In the genomic region with DNA sequence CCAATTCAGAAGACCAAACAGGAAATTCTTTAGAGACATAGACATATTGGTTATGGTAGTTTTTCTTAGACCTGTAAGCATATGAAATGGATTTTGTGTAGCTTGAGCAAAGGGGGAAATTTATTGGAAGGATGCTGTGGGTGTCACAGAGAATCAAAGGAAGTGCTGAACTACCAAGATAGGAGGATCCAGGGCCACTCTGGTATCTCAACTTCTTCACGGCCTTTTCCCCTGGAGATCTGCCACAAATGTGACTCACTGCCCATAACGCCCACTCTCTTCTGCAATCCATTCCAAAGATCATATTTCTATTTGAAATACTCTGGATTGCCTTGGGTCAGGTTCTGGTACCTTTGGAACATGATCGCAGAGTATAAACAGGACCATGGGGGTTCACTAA, we compare ENCODE assay signal across 12 mouse cellular contexts.
DNase-seq lines count a peak whose midpoint lies in the region; ATAC-seq and TF ChIP-seq lines count a peak whose summit lies in the region.
"Had no signal": no experiment of that assay in that cellular context is flagged by ENCODE, and none has a peak within 500 bp of the region (broad histone marks: within the 10 kb centered on the region; RNA-seq: fewer than 3 reads in every experiment).

No protein-coding gene starts in this region.

- no peaks in the 10 kb centered on the region for H3K36me3 ChIP-seq in liver, adult 2 months (ENCODE audit: control insufficient read depth, insufficient read depth, low read length)
- H3K36me3 ChIP-seq in liver, embryonic 12.5 days = no peaks in the 10 kb centered on the region
- H3K36me3 ChIP-seq: limb, embryonic 15.5 days; midbrain, embryonic 10.5 days; neural tube, embryonic 12.5 days had no signal

- no peak for TF ChIP-seq POLR2A in liver, adult 2 months (IDR thresholded peaks at IDR 0.05; ENCODE audit: extremely low read depth, insufficient read depth, low read length)

- intact Hi-C loops in gastrocnemius, postnatal 14 days (cut with DNase I; ENCODE audit: low total_unique reads) = no loop called here

- no peaks in the 10 kb centered on the region for H3K9me3 ChIP-seq in liver, embryonic 12.5 days (replicated peaks)
- H3K9me3 ChIP-seq: limb, embryonic 15.5 days; midbrain, embryonic 10.5 days; neural tube, embryonic 12.5 days had no signal

- ATAC-seq in liver, embryonic 12.5 days = no peak
- ATAC-seq: intestine, embryonic 16.5 days had no signal

- H3K27me3 ChIP-seq in liver, adult 2 months (ENCODE audit: control insufficient read depth, insufficient read depth, low read length) = no peaks in the 10 kb centered on the region
- no peaks in the 10 kb centered on the region for H3K27me3 ChIP-seq in liver, embryonic 12.5 days (replicated peaks)
- H3K27me3 ChIP-seq: limb, embryonic 15.5 days; neural tube, embryonic 12.5 days had no signal

- no peak overlapping the region for H3K4me2 ChIP-seq in liver, embryonic 12.5 days
- H3K4me2 ChIP-seq: limb, embryonic 15.5 days; neural tube, embryonic 12.5 days had no signal

- H3K4me1 ChIP-seq in liver, adult 2 months (ENCODE audit: control insufficient read depth, insufficient read depth, low read length) = peaks cover 2% of the 10 kb centered on the region; the same call in 1 of the 2 replicates
- no peaks in the 10 kb centered on the region for H3K4me1 ChIP-seq in liver, embryonic 12.5 days
- H3K4me1 ChIP-seq: limb, embryonic 15.5 days; midbrain, embryonic 10.5 days; neural tube, embryonic 12.5 days had no signal

- no peaks in the 10 kb centered on the region for H3K79me2 ChIP-seq in liver, adult 2 months (ENCODE audit: control insufficient read depth, insufficient read depth, low read length)

- peak; percentile 93 for DNase-seq in liver, adult 2 months (ENCODE audit: extremely low read depth, low read depth, low spot score)
- DNase-seq in Muller cell, postnatal 12 days (ENCODE audit: inconsistent ontology term) = peak; percentile 61
- peak; percentile 51 for DNase-seq in adrenal gland, postnatal 25 days
- DNase-seq in lung, postnatal 25 days (ENCODE audit: low spot score) = peak; percentile 67
- DNase-seq in layer of hippocampus, adult 8-10 months (ENCODE audit: low spot score in 2 of 2) = no peak
- DNase-seq in gastrocnemius, postnatal 14 days = no peak
- DNase-seq: thymus, adult 2 months had no signal

- no peak overlapping the region for H3K27ac ChIP-seq in liver, adult 2 months (replicated peaks; ENCODE audit: insufficient read depth, low read depth, low read length)
- no peak overlapping the region for H3K27ac ChIP-seq in liver, embryonic 12.5 days
- H3K27ac ChIP-seq: limb, embryonic 15.5 days; midbrain, embryonic 10.5 days; neural tube, embryonic 12.5 days had no signal

- H3K9ac ChIP-seq in liver, adult 2 months (ENCODE audit: low read depth, low read length) = no peak overlapping the region
- no peak overlapping the region for H3K9ac ChIP-seq in liver, embryonic 12.5 days
- H3K9ac ChIP-seq: limb, embryonic 15.5 days; neural tube, embryonic 12.5 days had no signal

- H3K4me3 ChIP-seq in liver, adult 2 months (ENCODE audit: insufficient read depth, low read depth, low read length) = no peak overlapping the region
- H3K4me3 ChIP-seq in liver, embryonic 12.5 days = no peak overlapping the region
- H3K4me3 ChIP-seq: limb, embryonic 15.5 days; midbrain, embryonic 10.5 days; neural tube, embryonic 12.5 days had no signal

- TF ChIP-seq CTCF in liver, adult 2 months (IDR thresholded peaks at IDR 0.05; ENCODE audit: low read depth, low read length) = no peak

- 16% methylated on average over 3 of the region's 3 CpGs for WGBS in liver, adult 2 months
- 43% methylated on average over 3 of the region's 3 CpGs for WGBS in liver, embryonic 12.5 days (ENCODE audit: insufficient replicate concordance)

Comparison
In these comparisons a context has a peak if more than half of its experiments do, and no peak if none do; other contexts are left out.
1. DNase-seq: peak in liver, adult 2 months (single experiment), Muller cell, postnatal 12 days (single experiment), adrenal gland, postnatal 25 days (single experiment) and lung, postnatal 25 days (single experiment); none in layer of hippocampus, adult 8-10 months (0 of 2) and gastrocnemius, postnatal 14 days (single experiment).